Mouse (Mus musculus) bone marrow, adult 2 months (tissue): ENCODE results near the gene Slc17a7.

Experiments
- CTCF ChIP-seq: fragments of 200-500 bp; IDR thresholded peaks from 2 replicates; pipeline ENCODE4 v1.5.1; 2011; ENCODE audit warnings: low read length, control low read depth; ENCODE audit not compliant: control insufficient read depth, insufficient read depth
- POLR2A ChIP-seq: fragments of 200-500 bp; IDR thresholded peaks from 2 replicates; pipeline ENCODE4 v1.6.1; 2011; ENCODE audit warnings: low read depth, mild to moderate bottlenecking, control low read depth, low read length, borderline replicate concordance; ENCODE audit not compliant: control insufficient read depth

- TF ChIP-seq CTCF (no peak), POLR2A (no peak)
These were observed 30.4 kb downstream of the Slc17a7 start for GRCm38 (mm10) chr7:45193871-45194785.
